Mouse (Mus musculus) embryonic facial prominence, embryonic 11.5 days (tissue): ENCODE results near the gene Osbp2. TPM values are rescaled to one million over a fixed set of nuclear protein-coding genes. Genes with fewer than 3 reads are reported as not detected.

Experiments
- ATAC-seq: fragments of 200-750 bp; cut with Nextera tagmentation; replicated peaks from 2 replicates; pipeline ENCODE4 v1.8.0; 2017; ENCODE audit warnings: low read depth; ENCODE audit not compliant: insufficient number of reproducible peaks, low FRiP score, low TSS enrichment
- DNase-seq: peaks from one replicate; pipeline ENCODE4 v3.0.0-alpha.2; 2015; ENCODE audit warnings: low spot score
- H3K27ac ChIP-seq: fragments of 300-500 bp; sonication (generic); replicated peaks from 2 replicates; pipeline ENCODE4 v1.5.1; 2014; ENCODE audit warnings: mild to moderate bottlenecking, low read depth, low read length, control low read depth
- H3K27me3 ChIP-seq: fragments of 300-500 bp; sonication (generic); 2 replicates; pipeline ENCODE4 v1.6.1; 2014; ENCODE audit warnings: mild to moderate bottlenecking, low read length, moderate library complexity, mixed read lengths; ENCODE audit not compliant: control insufficient read depth, insufficient read depth
- H3K36me3 ChIP-seq: fragments of 300-500 bp; sonication (generic); replicated peaks from 2 replicates; pipeline ENCODE4 v1.6.1; 2014; ENCODE audit warnings: low read depth, mild to moderate bottlenecking, low read length, moderate library complexity, mixed read lengths; ENCODE audit not compliant: control insufficient read depth, insufficient read depth
- H3K4me1 ChIP-seq: fragments of 300-500 bp; sonication (generic); 2 replicates; pipeline ENCODE4 v1.6.1; 2014; ENCODE audit warnings: low read length, mixed read lengths; ENCODE audit not compliant: control insufficient read depth, insufficient read depth
- H3K4me2 ChIP-seq: fragments of 300-500 bp; sonication (generic); 2 replicates; pipeline ENCODE4 v1.6.1; 2014; ENCODE audit warnings: low read depth, mild to moderate bottlenecking, control low read depth, low read length, moderate library complexity
- H3K4me3 ChIP-seq: fragments of 300-500 bp; sonication (generic); 2 replicates; pipeline ENCODE4 v1.5.1; 2014; ENCODE audit warnings: low read depth, low read length, control low read depth
- H3K9ac ChIP-seq: fragments of 300-500 bp; sonication (generic); replicated peaks from 2 replicates; pipeline ENCODE4 v1.6.1; 2014; ENCODE audit warnings: mild to moderate bottlenecking, control low read depth, low read length
- H3K9me3 ChIP-seq: fragments of 300-500 bp; sonication (generic); replicated peaks from 2 replicates; pipeline ENCODE4 v1.6.1; 2016; ENCODE audit warnings: mild to moderate bottlenecking, low read length, inconsistent platforms, mixed read lengths; ENCODE audit not compliant: control insufficient read depth
- WGBS: fragments of 180-500 bp; shearing (Covaris S2); extraction: QIAGEN DNeasy Blood & Tissue Kit; methylation state at CpG from one replicate; pipeline ENCODE4 v1.1.7; 2014; 5-methylcytosine and 5-hydroxymethylcytosine counted together
- polyA plus RNA-seq: library from polyadenylated mRNA; unstranded; fragments of >200 nt; fragmentation: Nextera tagmentation; extraction: Ambion mirVana; gene quantifications from 2 replicates; pipeline ENCODE4 v1.2.1, GENCODE M21; 2014

Gene Osbp2
- polyA plus RNA-seq, 1 experiment from 2014 or later = 0.55 TPM

DNA sequence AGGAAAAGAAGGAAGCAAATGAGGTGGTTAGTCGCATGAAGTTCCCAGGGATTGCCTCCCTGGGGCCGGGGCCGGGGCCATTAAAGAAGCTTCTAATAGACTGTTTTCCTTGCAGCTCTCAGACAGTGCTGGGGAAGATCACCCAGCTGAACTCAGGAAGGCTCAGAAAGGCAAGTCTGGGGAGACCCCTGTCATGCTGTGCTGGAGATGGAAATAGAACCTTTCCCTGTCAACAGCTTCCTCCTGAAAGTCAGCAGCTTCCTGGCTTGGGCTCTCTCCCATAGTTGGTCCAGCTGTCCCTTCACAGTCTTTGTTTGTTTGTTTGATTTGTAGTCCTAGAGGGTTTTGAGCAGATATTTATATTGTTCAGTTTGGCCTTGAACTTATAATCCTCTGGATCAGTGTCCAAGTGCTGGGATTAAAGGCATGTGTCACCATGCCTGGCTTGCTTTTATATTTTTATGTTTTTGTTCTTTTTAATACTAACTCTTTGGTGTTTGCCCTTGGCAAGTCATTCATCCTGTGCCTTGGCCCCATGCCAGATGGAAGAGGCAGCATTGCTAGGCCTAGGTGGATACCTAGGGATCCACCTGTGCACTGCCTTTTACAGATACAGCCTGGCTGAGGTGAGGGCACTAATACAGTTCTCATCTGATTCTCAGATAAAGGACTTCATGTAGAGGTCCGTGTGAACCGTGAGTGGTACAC, 178.8 kb downstream of the Osbp2 start:
- 88% methylated on average over 5 of the region's 5 CpGs for WGBS

DNA sequence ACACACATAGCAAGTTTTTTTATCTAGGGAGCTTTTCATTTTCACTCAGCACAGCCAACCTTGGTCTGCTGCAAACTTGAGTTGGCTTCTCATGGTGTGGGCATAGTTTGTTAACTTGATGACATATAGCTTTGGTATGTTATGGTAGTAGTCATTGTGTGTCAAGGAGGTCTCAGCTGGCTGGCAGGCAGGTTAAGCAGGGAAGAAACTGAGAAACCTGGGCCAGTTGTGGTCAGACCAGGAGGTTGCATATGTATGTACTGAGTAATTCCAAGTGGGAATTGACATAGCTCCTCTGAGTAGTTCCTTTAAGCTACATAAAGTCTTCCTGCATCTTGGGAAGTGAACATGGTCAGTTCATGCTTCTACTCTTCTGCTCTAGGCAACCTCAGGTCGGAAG, 179.5 kb downstream of the Osbp2 start:
- no peak overlapping the region for H3K27ac ChIP-seq
- no peaks in the 10 kb centered on the region for H3K4me1 ChIP-seq
- H3K27me3 ChIP-seq = no peaks in the 10 kb centered on the region
- no peaks in the 10 kb centered on the region for H3K9me3 ChIP-seq
- H3K4me3 ChIP-seq = no peak overlapping the region
- 95% methylated on average over 1 of the region's 1 CpGs for WGBS
- H3K36me3 ChIP-seq = peaks cover 17% of the 10 kb centered on the region
- H3K4me2 ChIP-seq = no peak overlapping the region
- H3K9ac ChIP-seq = no peak overlapping the region
- DNase-seq (no peak), ATAC-seq (no peak)

More for the DNA sequence above, 178.8 kb downstream of the Osbp2 start:
- no peak for DNase-seq
- H3K4me1 ChIP-seq = no peaks in the 10 kb centered on the region
- H3K27me3 ChIP-seq = no peaks in the 10 kb centered on the region
- no peak for ATAC-seq
- peaks cover 18% of the 10 kb centered on the region for H3K36me3 ChIP-seq
- H3K4me3 ChIP-seq = no peak overlapping the region
- H3K9ac ChIP-seq = no peak overlapping the region
- H3K9me3 ChIP-seq = no peaks in the 10 kb centered on the region
- H3K4me2 ChIP-seq = no peak overlapping the region
- H3K27ac ChIP-seq = no peak overlapping the region

DNA sequence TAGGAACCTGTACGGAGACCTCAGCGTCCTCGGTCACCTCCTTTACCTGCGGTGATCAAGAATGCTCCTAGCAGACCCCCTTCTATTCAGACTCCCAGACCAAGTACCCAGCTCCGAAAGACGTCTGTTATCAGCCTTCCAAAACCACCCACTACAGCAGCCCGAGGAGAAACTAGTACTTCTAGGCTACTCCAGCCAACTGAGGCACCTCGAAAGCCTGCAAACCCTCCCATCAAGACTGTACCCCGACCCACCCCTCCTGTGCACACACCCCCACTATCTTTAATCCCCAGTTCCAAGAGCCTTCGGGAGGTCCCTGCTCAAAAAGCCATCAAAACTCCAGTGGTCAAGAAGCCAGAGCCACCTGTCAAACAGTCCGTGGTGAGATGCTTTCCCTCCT, 180.0 kb downstream of the Osbp2 start:
- ATAC-seq (no peak), DNase-seq (no peak)
- H3K4me3 ChIP-seq = no peak overlapping the region
- H3K36me3 ChIP-seq = peaks cover 17% of the 10 kb centered on the region
- no peak overlapping the region for H3K4me2 ChIP-seq
- H3K9me3 ChIP-seq = no peaks in the 10 kb centered on the region
- no peak overlapping the region for H3K27ac ChIP-seq
- no peaks in the 10 kb centered on the region for H3K27me3 ChIP-seq
- H3K4me1 ChIP-seq = no peaks in the 10 kb centered on the region
- WGBS = 94% methylated on average over 11 of the region's 11 CpGs
- H3K9ac ChIP-seq = no peak overlapping the region

DNA sequence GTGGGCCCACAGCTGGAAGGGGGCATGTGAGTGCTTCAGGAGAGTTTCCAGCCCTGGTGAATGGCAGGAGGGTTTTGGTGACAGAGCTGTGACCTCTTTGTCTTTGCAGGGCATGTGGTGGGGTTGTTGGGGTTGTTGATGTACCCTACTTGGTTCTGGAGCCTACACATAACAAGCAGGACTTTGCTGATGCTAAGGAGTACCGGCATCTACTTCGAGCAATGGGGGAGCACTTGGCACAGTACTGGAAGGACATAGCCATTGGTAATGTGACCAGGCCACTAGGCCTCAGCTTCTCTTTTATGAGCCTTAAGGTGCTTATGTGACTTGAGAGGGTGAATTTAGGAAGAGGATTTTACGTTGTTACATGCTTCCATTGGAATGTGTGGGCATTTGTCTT, 183.9 kb downstream of the Osbp2 start:
- no peak overlapping the region for H3K27ac ChIP-seq

DNA sequence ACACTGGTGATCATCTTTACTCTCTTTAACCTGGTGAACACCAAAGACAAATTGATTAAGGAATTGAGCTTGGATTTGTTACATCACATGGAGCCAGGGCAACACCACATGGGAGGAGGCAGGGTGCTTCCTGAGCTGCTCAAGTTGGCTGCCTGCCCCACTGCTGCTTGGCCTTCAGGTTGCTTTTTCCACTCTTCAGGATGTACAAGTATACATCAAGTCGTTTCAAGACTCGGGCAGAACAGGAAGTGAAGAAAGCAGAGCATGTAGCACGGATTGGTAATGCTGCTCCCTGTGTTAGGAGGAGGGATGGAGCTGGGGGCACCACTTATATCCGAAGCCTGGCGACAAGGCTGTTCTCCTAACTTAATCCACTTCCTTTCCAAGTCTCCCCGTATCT, 186.5 kb downstream of the Osbp2 start:
- no peaks in the 10 kb centered on the region for H3K27me3 ChIP-seq
- peaks cover 26% of the 10 kb centered on the region for H3K36me3 ChIP-seq
- no peak for ATAC-seq
- H3K4me3 ChIP-seq = no peak overlapping the region
- H3K27ac ChIP-seq = no peak overlapping the region
- H3K9me3 ChIP-seq = no peaks in the 10 kb centered on the region
- DNase-seq = no peak
- H3K4me2 ChIP-seq = no peak overlapping the region
- H3K4me1 ChIP-seq = no peaks in the 10 kb centered on the region
- 83% methylated on average over 6 of the region's 6 CpGs for WGBS
- H3K9ac ChIP-seq = no peak overlapping the region

More for the DNA sequence above, 183.9 kb downstream of the Osbp2 start:
- no peaks in the 10 kb centered on the region for H3K9me3 ChIP-seq
- ATAC-seq (no peak), DNase-seq (no peak)
- H3K4me1 ChIP-seq = no peaks in the 10 kb centered on the region
- WGBS = 95% methylated on average over 3 of the region's 3 CpGs
- H3K4me2 ChIP-seq = no peak overlapping the region
- H3K36me3 ChIP-seq = peaks cover 24% of the 10 kb centered on the region
- no peak overlapping the region for H3K4me3 ChIP-seq
- no peaks in the 10 kb centered on the region for H3K27me3 ChIP-seq
- H3K9ac ChIP-seq = no peak overlapping the region

DNA sequence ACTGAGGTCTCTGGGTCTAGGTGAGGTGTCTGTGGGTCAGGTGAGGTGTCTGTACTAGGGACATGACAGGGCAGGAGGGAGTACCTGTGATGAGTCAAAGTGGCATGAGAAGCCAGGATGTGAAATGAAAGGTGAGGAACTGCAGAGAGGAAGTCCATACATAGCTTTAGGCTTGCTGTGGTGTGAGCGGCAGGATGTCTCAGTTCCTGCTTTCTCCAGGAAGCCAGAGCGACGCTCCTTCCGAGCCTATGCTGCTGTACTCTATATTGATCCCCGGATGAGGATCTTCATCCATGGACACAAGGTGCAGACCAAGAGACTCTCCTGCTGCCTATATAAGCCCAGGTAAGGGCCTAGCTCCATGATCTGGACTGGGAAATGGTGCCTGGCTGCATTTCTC, 187.3 kb downstream of the Osbp2 start:
- H3K4me3 ChIP-seq = no peak overlapping the region
- no peak overlapping the region for H3K27ac ChIP-seq
- no peaks in the 10 kb centered on the region for H3K4me1 ChIP-seq
- DNase-seq (no peak), ATAC-seq (no peak)
- no peaks in the 10 kb centered on the region for H3K27me3 ChIP-seq
- no peak overlapping the region for H3K9ac ChIP-seq
- 86% methylated on average over 5 of the region's 5 CpGs for WGBS
- no peak overlapping the region for H3K4me2 ChIP-seq
- H3K9me3 ChIP-seq = no peaks in the 10 kb centered on the region
- peaks cover 26% of the 10 kb centered on the region for H3K36me3 ChIP-seq

DNA sequence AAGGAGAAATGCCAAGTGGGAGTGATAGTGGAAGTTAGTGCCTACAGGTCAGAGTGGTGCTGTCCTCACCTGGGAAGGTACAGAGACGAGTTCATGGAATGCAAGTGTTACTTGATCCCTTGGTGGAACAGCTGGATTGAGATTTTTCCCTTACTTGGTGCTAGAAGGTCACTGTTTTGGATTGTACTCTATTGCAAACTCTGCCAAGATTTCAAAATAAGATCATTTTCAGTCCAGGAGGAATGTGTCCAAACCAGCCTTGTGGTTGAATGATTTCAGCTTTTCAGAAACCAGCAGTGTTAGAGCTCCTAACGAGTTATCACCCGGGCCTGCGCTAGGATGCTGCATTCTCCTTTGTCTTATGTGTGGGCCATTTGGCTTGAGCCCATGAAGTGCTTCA, 189.2 kb downstream of the Osbp2 start:
- Histone ChIP-seq H3K36me3 (peaks cover 16% of the 10 kb centered on the region), H3K4me1 (no peaks in the 10 kb centered on the region), H3K27ac (no peak overlapping the region), H3K27me3 (no peaks in the 10 kb centered on the region), H3K4me2 (no peak overlapping the region), H3K9me3 (no peaks in the 10 kb centered on the region), H3K4me3 (no peak overlapping the region), H3K9ac (no peak overlapping the region)
- no peak for DNase-seq
- 87% methylated on average over 4 of the region's 4 CpGs for WGBS
- no peak for ATAC-seq

DNA sequence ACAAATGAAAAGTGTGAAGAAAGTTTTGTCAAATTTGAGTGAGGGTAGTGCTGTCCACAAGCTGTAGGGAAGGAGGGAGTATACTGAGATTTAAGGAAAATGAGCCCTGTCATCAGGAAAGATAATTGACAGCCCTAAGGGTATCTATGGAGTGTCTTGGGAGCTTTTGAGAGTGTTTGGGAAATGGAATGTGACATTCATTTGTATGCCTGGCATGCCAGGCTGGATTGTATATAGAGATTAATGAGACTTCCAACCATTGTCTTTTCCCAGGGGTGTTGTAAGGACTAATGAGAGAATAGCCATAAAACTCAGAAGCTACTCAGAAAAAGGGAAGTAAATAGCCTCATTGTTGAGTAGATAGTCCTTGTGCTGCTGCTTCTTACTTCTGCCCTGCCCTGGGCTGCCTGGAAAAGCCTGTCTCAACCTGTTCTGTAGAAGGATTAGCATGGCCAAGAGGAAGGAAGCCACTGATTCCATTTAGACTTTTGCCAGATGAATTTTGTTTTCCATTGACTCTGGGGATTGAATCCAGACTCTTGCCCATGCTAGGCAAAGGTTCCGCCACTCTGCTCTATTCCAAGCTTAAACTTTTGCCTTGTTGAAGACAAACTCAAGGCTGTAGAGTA, 192.6 kb downstream of the Osbp2 start:
- 94% methylated on average over 1 of the region's 1 CpGs for WGBS
- Histone ChIP-seq H3K4me3 (no peak overlapping the region), H3K4me1 (no peaks in the 10 kb centered on the region), H3K9me3 (no peaks in the 10 kb centered on the region), H3K27ac (no peak overlapping the region), H3K27me3 (no peaks in the 10 kb centered on the region), H3K9ac (no peak overlapping the region), H3K36me3 (peaks cover 9% of the 10 kb centered on the region), H3K4me2 (no peak overlapping the region)
- no peak for DNase-seq
- no peak for ATAC-seq
